Mouse (Mus musculus) cerebellum, postnatal 25 days (tissue): ENCODE results near the gene Lect2.

ENCODE experiments used
- DNase-seq, 2 experiments: peaks; one replicate each; pipeline ENCODE4 v3.0.0; 2021; ENCODE audit warnings: mixed read lengths in 2 of 2

The Lect2 gene

GRCm38 (mm10) chr13:56555957-56556356, 7.7 kb upstream of the Lect2 start:
- DNase-seq, result peak; percentile 16 to 54

- peak; percentile 16 to 45 for DNase-seq
Observed at GRCm38 (mm10) chr13:56554409-56554808, 6.1 kb upstream of the Lect2 start.

DNA sequence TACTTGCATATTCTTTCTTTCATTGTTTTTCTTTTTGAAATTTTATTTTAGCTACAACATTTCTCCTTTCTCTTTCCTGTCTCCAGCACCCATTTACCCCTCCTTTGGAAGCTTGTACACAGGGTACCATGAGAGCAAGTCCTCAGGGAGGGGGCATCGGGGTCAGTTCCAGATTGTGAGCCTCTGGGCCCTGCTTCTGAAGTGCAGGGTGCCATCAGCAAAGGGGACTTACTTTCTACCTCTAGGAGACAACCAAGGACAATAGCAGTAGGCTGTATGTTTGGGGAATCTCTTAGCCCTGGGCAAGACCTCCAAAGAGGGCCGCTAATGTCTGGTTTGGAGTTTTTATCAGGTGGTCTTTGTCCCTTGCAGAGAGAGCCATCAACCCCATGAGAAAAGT, 5.6 kb upstream of the Lect2 start:
- DNase-seq, result no peak

DNA sequence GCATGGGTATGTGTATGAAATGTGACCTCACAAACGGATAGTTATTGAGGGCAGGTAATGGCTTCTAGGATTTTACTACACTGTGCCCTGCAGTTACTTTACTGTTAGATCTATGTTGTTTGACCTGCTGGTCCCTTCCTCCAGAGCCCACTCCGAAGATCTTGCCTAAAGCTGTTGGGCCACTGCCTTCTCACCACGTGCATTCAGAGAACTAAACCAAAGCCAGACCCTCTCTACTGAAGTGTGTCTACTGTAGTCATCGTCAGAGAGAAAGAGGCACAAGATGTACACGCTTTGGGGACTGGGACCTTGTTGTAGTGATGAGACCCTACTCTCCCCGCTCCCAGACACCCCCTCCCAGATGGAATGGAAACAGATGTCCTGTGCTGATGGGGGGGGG, 3.4 kb upstream of the Lect2 start:
- DNase-seq, result no peak

GRCm38 (mm10) chr13:56550574-56550973, 2.3 kb upstream of the Lect2 start:
- peak in 1 of 2 experiments; percentile 35 for DNase-seq

- no peak for DNase-seq
Observed at GRCm38 (mm10) chr13:56549364-56549763, 1.1 kb upstream of the Lect2 start.

GRCm38 (mm10) chr13:56544956-56545355, 3.3 kb downstream of the Lect2 start:
- no peak for DNase-seq

- DNase-seq, result no peak
Observed at GRCm38 (mm10) chr13:56543805-56544204, 4.5 kb downstream of the Lect2 start.

DNA sequence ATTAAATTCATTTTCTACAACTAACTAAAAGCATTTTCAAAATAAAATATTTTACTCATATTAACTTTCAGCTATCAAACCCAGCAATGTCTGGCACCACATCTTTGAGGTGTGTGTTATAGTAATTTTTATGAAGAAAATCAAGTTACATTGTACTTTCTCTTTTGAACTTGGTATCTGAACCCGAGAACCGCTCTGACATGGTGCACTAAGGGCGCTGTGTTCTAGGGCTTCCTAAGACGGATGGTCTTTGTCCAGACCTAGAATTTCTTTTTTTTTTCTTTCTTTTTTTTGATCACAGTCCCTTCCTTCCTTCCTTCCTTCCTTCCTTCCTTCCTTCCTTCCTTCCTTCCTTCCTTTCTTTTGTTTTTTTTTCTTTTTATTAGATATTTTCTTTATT, 8.5 kb downstream of the Lect2 start:
- peak; percentile 22 to 69 for DNase-seq

DNA sequence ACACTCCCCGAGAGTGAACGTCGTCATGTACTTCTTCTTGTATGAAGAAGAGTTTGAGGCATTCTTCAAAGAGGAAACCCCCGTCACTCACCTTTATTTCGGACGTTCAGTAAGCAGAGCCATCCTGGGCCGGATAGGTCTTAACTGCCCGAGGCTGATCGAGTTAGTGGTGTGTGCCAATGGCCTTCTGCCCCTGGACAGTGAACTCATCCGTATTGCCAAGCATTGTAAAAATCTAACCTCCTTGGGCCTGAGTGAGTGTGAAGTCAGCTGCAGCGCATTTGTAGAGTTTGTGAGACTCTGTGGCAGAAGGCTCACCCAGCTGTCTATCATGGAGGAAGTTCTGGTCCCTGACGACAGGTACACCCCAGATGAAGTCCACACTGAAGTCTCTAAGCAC, 11.3 kb downstream of the Lect2 start:
- DNase-seq, result no peak

DNA sequence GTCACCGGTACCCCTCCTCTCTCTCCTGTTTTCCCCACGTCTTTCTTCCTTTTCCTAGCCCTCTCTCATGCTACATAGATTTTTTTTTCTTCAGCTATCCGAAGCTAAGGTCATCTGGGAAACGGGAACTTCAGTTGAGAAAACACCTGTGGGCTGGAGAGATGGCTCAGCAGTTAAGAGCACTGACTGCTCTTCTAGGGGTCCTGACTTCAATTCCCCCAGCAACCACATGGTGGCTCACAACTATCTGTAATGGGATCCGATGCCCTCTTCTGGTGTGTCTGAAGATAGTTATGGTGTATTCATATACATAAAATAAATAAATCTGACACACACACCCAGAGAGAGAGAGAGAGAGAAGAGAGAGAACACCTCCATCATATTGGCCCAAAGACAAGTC, 12.7 kb downstream of the Lect2 start:
- no peak for DNase-seq

- no peak for DNase-seq
Observed at GRCm38 (mm10) chr13:56534931-56535330, 13.4 kb downstream of the Lect2 start.

GRCm38 (mm10) chr13:56529685-56530084, 18.6 kb downstream of the Lect2 start:
- DNase-seq, result no peak

DNA sequence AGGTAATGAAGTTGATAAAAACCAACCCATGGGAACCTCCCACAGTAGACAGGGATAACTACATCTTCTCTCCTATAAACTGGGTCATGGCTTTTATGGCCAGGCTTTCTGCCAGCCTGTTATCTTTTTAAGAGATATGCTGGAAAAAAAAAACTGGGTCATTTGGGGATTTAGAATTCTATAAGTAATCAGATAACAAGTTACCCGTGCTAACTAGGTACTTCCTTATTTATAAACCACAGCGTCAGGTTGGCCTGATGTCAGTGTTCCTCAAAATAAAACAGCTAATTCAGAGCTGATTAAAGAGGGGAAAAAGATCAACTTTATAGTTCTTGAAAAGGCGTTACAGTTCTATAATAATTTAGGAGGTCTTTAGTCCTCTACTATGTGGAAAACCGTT, 19.3 kb downstream of the Lect2 start:
- no peak for DNase-seq

DNA sequence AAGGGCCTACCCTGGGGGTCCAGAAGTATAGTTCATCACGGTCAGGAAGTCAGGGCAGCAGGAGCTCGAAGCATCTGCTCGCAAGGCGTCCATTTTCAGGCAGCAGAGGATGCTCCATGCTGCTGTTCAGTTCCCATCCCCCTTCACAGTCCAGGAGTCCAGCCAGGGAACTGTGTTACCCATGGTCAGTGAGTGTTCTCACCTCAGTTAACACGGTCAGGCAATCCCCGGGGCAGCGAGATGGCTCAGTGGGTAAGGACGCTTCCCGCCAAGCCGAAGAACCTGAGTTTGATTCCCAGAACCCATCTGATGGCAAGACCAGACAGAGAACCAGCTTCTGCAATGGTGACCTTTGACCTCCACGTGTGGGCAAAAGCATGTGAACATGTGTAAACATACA, 20.0 kb downstream of the Lect2 start:
- no peak for DNase-seq

DNA sequence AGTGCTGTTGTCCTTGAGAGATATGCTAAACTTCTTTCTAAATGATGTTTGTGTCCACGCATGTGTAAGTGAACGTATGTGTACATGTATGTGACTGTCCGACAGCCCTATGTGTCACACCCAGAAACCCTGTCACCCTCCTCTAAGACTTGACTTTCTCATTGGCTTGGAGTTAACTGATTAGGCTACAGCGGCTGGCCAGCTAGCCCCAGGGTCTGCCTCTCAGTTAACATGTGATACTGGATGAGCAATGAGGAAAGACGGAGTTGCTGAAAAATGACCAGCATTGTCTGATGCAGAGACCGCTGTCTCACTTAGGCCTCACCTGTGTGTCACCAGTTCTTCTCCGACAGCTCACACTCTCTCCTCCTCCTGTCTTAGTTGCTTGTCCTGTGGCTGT, 20.5 kb downstream of the Lect2 start:
- no peak for DNase-seq

DNA sequence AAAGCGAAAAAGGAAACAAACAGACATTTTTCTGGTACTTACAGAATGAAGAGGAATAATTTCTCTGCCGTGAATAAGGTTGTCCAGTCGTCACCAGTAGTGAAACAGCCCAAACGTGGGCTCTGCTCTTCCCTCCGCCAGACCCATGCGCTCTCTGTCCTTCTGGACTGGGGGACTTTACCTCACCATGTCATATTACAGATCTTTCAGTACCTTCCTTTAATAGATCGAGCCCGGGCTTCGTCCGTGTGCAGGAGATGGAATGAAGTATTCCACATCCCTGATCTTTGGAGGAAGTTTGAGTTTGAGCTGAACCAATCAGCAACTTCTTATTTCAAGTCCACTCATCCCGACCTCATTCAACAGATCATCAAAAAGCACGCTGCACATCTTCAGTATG, 21.4 kb downstream of the Lect2 start:
- no peak for DNase-seq

- peak in 1 of 2 experiments; percentile 31 for DNase-seq
Observed at GRCm38 (mm10) chr13:56522821-56523167, 25.5 kb downstream of the Lect2 start.

DNA sequence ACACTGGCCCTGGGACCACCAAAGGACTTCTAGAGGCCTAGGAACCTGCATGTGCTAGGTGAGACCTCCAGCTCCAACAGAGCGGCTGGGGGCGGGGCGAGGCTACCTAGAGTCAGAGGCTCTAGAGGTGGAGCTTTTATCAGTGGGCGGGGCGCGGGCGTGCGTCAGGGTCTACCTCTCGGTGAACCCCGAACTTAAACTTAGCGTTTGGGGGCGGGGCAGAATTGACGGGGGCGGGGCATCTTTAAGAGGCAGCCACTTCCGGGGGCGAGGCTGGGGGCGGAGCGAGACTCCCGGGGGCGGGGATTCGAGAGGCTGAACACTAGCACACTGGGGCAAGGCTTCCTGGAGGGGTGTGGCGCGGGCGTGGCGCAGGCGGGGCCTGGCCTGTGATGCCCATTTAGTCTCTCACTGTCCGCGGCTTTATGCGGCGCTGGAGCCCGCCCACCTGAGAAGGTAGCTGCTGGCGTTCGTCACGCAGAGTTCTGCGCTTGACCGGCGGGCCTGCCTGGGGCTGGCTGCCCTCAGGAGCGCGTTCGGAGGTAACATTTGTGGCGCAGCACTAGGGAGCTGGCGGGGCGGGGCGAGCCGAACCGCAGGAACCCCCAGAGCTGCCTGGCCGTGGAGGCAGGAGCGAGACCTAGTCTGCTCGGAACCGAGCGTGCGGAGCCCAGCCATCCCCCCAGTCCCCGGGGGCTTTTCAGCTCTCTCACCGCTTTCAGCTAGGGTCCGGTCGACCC, 26.1 kb downstream of the Lect2 start, which contains the start of gene Fbxl21:
Gene Fbxl21, plus strand, starts transcription at position 392 of the 740 bp plus-strand sequence.
- DNase-seq, result peak; percentile 91 to 94

GRCm38 (mm10) chr13:56516816-56517215, 31.5 kb downstream of the Lect2 start:
- no peak for DNase-seq

GRCm38 (mm10) chr13:56516311-56516710, 32.0 kb downstream of the Lect2 start:
- DNase-seq, result no peak

- DNase-seq, result no peak
Observed at GRCm38 (mm10) chr13:56513595-56513994, 34.7 kb downstream of the Lect2 start.

GRCm38 (mm10) chr13:56509796-56510195, 38.5 kb downstream of the Lect2 start:
- no peak for DNase-seq

GRCm38 (mm10) chr13:56506871-56507496, 41.3 kb downstream of the Lect2 start:
- DNase-seq, result no peak
